Mouse (Mus musculus) hindbrain, embryonic 11.5 days (tissue): ENCODE measurements around the gene Npat. TPM values are rescaled to one million over a fixed set of nuclear protein-coding genes. Genes with fewer than 3 reads are reported as not detected.

ENCODE experiments used
- polyA plus RNA-seq: library from polyadenylated mRNA; unstranded; fragments of >200 nt; fragmentation: Nextera tagmentation; extraction: Ambion mirVana; gene quantifications from 2 replicates; pipeline ENCODE4 v1.2.1, GENCODE M21; 2014

Npat gene
- polyA plus RNA-seq, 1 experiment from 2014 or later = 20.3 TPM

Other genes with a start within 250 kb of the Npat start
- gene Exph5, start 235.4 kb upstream of the Npat start, polyA plus RNA-seq = 0.66 and 1.7 TPM in 2 replicates
- 10.4 and 11.7 TPM in 2 replicates for gene Kdelc2, start 153.0 kb upstream of the Npat start, polyA plus RNA-seq
- gene 4930550C14Rik, start 134.7 kb upstream of the Npat start, polyA plus RNA-seq = 0.39 and 0.46 TPM in 2 replicates
- 17.9 and 23.3 TPM in 2 replicates for gene Atm, start 307 bp upstream of the Npat start, polyA plus RNA-seq
- 61.9 and 67.4 TPM in 2 replicates for gene Acat1, start 73.3 kb downstream of the Npat start, polyA plus RNA-seq
- 50.2 and 54.3 TPM in 2 replicates for gene Cul5, start 133.0 kb downstream of the Npat start, polyA plus RNA-seq
- gene Rab39, start 169.2 kb downstream of the Npat start, polyA plus RNA-seq = 4.6 and 5.9 TPM in 2 replicates
- gene Slc35f2, start 234.5 kb downstream of the Npat start, polyA plus RNA-seq = 2.1 and 3.3 TPM in 2 replicates